Mouse (Mus musculus) natural killer cell, adult 2 months (primary cell): ENCODE measurements around the gene Cyth3.
A peak's percentile ranks its signal among the peaks of the same experiment; 100 is the strongest.

ENCODE experiments used
- DNase-seq, 2 experiments: peaks; one replicate each; pipeline ENCODE4 v3.0.0; 2022; ENCODE audit warnings: low spot score in 2 of 2

The Cyth3 gene

DNA sequence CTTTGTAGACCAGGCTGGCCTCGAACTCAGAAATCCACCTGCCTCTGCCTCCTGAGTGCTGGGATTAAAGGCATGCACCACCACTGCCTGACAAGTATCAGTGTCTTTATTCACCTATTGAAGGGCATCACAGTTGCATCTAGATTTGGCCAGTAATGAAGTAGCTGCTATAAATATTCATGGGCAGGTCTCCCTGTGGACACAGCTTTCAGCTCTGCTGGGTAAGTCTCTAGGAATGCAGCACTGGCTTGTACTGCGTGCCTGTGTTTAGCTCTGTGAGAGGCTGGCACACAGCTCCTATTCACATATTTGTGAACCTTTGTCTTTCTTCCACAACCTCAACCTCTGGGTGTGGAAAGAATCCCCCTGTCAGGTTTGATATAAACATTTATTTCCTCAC lies 46.6 kb downstream of the Cyth3 start:
- no peak for DNase-seq

DNA sequence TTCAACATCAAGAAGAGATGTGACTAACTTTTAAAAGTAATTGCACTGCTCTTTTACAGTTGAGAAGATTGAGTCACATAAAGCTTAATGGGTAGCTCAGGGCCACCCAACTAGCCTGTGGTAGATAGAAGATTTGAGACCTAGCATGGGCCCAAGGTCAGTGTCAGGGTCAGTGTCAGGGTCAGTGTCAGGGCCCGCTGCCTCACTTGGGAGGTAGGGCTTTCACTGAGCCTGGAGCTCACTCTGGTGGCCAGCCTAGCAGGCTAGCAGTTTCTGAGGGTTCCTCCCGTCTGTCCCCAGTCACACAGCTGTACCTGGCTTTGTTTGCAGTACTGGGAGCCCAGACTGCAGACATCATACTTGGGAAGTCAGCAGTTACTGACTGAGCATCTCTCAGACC lies 47.1 kb downstream of the Cyth3 start:
- DNase-seq, result no peak

DNA sequence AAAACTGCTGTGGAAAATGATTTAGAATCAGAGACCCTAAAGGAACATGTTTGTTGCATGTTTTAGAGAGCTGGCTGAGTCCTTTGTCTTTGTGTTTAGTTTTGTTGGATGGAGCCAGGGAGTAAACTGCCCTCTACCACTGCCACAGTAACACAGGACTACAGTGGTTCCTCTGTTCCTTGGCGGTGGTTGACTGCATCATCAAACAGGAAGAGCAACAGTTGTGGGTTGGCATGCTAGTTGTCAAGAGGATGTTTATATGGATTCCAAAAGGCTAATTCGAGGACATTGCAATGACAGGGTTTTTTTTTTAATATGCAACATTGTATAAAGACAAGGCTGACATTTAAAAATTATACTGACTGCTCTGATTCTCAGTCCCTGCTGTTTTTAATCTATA lies 47.6 kb downstream of the Cyth3 start:
- no peak for DNase-seq

DNA sequence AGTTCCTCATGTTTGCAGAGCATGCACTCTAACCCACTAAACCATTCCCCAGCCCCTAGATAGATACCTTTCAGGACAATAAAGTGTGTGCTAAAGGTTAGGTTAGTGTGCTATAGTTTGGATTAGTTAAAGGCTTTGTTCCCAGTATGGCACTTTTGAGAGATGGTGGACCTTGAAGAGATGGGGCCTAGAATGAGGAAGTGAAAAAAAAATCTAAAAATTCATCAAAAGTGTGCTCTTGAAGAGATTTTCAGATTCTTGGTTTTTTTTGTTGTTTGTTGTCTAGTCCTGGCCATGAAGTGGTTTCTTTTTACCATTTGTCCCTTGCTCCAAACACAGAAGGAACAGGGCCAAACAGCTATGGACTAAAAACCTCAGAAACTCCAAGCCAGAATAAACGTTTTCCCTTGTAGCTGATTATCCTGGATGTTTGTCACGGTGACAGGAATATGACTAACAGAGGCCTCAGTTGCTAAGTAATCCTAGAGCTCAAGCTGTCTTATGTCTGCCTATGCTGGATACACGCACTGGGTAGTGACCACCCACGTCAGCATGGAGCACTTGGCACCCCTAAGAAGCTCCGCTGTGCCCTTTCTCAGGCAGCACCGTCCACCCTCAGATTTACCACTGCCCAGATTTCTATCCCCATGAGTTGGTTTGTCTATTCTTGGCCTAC lies 48.6 kb downstream of the Cyth3 start:
- no peak for DNase-seq

DNA sequence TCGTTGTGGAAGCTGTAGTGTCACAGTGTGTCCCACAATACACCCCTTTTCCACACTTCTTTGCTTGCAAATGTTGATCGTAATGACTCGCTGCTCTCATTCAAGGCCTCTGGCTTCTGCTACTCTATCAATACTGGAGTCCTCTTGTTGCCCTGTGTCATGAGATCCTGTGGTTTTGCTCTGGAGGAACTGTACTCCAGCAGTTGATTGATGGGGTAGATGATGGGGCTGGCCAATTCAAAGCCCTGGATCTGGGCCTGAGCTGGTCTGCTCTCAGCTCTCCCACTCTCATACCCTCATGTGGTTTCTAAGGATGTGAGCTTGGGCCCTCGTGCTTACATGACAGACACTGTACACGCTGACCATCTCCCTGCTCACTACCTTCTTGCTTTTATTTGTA lies 52.3 kb downstream of the Cyth3 start:
- DNase-seq, result no peak

DNA sequence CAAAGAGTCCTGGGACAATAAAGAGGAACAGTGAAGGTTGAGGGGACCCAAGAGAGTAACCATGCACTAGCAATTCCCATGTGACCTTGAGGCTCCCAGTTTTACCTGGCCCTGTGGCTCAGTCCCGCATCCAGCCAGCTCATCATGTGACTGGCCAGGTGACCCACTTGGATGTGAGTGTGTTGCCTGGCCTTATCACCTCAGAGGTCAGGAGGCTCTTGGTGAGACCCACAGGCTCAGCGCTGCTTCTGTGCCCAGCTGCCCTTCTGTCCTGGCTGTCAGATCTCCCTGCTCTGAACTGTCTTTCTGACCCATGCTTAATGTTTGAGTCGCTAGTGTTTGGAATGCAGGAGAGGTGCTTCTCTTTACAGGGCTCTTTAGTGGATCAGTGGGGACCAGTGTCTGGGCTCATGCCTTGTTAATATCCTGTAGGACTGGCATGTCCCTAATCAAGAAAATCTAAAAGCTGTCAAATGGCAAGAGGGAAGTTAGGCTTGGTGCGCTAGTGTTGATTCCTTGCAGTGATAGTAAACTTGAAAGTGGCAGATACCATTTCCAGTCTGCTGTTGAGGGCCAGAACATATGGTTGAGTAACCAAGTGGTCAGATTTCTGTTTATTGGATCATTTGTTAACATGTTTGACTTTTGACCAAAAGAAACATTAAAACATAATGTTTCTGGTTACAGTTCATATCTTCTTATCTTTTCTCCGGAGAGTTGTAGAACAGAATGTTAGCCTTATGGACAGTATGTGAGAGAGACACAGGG lies 54.2 kb downstream of the Cyth3 start:
- no peak for DNase-seq

DNA sequence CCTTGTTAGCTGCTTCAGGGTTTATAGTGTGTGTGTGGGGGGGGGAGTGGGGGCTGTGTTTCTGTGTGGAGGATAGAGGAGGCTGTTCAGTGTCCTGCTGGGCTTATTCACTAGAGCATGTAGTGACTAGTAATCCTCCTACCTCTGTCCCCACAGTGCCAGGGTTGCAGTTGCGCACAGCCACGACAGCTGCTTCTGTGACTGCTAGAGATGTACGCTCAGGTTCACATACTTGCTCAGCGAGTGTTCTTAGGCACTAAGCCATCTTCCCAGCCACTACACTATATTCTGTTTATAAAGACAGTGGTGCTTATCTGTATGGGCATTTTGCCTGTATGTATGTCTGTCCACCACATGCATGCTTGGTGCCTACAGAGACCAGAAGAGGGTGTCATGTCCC lies 55.1 kb downstream of the Cyth3 start:
- DNase-seq, result no peak

DNA sequence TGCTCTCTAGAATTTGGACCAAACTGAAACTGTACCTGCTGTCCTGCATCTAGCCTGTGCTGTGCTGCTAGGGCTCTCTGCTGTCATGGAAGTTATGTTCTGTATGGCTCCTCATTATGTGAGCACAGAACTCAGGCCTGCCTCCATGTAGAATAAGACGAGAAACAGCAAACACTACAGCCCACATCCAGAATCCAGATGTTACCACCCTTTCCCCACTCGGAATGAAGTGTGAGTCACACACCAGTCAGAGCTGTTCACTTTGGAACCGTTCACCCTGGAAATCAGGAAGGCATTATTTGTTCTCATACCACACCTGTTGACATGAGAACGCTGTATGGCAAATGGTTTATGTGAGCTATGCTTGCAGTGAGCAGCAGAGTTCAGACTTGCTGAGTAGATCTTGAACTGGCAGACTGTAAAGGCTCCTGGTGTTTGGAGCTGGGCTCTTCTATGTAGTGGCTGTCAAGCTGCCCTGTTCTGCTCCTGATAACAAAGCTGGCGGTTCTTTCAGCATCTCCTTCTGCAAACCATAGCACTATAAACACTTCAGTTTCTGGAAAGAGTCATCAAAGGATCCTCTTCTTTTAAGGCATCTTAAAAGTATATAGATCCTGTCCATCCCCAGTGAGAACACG lies 56.5 kb downstream of the Cyth3 start:
- DNase-seq, result no peak

DNA sequence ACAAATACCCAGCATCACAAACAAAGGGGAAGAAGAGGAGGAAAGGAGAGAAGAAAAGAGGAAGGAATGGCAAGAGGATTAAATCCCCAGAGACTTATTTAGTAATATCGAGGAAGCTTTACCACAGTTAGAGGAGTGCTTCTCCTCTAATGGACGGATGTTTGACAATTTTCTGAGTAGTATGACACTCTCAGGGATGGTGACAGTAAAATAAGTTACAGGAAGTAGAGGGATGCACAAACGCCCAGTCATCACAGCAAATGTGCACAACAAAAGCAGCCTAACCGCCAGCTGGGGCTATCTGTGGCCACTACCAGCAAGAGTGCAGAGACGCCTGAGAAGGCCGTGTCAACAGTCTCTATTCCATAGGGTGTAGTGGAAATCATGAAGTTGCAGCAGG lies 57.4 kb downstream of the Cyth3 start:
- DNase-seq, result no peak

DNA sequence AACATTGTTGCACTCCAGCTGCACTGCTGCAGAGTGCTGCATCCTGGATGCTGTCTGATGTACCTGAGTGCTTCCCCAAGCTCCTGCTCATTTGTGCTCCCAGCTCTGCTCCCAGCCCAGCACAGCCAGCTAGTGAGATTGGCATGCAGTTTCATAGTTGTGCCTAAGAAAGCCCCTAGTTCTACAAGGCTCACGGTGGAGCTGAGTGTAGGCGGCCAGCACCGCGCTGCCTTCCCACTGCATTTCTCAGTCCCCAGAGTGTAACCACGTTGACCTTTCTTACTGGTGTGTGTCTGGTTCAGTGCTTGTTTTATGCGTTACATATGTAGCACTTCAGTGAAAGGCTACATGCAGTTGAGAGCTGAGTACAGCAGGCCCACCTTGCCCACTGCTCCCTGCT lies 61.4 kb downstream of the Cyth3 start:
- DNase-seq, result no peak

DNA sequence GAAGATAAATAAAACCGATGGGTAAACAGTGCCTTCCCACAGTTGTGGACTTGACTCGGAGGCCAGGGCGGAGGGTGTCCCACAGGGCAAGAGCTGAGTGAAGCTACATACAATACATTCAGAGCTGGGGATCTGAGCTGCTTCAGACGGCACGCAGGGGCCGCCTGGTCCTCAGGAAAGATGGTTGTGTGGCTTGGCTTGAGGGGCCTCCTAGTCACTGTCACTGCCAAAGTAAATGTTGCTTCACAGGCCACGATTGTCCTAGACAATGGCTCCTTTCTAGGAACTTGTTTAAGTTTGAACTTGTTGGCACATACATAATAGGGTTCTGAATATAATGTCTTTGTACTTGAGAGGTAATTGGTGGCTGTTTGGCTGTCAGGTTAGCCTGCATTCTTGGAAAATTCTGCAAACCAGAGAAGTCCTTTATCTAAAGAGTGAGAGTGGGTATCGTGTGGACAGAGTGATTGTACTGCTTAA lies 62.7 kb downstream of the Cyth3 start:
- no peak for DNase-seq

DNA sequence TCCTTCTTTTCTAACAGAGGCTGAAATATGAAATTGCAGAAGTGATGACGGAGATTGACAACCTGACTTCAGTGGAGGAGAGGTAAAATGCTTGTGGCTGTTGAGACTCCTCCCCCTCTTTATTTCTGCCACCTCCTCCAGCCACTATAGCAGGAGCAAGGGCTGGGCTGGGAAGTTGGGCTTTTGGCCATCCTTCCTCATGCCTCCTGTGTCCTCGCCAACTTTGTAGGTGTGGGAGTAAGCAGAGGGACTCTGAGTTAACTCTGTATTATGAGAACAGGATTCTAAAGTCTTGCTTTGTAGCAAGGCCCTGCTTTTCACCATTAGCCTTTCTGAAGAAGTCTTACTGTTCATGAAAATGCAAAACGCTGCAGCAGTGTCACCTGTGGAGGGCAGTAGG lies 64.2 kb downstream of the Cyth3 start:
- DNase-seq, result no peak

DNA sequence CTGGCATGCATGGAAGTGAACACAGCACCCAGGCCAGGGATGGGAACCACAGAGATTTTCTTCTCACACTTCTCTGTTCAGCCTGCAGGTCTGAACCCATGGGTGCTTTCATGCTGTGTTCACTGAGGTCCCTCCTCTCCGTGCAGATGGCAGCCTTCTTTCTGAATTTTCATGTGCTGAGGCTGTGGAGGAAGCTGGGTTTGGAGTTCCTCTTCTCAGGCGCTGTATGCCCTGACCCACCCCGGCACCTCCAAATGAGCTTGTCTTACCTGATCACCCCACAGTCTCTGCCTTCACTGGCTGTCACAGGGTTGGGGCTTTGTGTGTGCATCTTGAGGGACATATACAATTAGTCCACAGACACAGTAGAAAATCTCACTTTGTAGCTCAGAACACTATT lies 65.3 kb downstream of the Cyth3 start:
- DNase-seq, result no peak

DNA sequence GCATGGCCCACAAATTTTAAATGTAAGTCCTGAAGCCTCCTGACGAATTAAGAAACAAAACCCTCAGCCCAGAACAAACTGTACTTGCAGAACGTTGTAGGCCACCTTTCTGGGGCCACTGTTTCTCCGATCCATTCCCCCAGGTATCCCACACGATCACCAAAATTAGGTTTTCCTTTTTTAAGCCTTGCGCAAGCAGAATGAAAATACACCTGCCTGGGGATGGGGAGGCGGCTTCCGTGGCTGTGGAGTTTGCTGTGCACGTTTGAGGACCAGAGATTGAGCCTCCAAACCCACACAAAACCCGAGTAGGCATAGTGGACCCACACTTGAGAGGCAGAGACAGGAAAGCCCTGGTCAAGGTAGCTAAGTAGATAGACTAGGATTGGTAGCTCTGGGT lies 68.1 kb downstream of the Cyth3 start:
- no peak for DNase-seq

DNA sequence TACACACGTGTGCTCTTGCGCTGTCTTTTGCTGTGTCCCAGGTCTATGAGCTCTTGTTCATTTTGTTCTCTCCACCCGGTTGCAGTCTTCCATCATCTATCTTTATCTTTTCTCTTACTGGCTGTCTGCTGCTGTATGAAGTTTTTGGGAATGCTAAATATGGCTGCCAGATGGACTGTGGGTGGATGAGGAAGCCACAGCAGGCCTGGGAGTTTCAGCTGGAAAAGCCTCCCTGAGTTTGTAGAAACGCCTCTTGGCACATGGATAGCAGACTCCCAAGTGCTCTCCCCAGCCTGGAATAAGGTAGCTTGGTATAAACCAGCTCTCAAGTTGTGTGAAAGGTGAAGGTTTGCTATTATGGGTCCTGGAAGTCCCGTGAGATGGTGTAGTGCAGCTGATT lies 68.7 kb downstream of the Cyth3 start:
- DNase-seq, result no peak

DNA sequence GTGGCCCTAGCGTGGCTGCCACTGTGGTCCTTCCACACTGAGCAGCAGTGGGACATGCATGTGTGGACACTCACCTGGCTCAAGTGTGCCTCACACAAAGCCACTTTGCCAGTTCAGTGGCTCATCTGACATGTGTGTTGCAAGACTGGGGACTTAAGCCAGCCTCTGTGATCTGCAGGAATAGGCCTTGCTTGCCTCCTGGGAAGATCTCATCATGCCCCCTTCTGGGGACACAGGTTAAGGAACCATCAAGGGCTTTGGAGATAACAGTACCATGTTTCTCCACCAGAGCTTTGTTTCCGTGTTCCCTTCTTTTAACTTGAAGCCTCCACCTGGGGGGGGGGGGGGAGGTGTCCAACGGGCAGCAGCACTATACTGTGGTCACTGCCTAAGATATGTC lies 74.1 kb downstream of the Cyth3 start:
- DNase-seq, result no peak

DNA sequence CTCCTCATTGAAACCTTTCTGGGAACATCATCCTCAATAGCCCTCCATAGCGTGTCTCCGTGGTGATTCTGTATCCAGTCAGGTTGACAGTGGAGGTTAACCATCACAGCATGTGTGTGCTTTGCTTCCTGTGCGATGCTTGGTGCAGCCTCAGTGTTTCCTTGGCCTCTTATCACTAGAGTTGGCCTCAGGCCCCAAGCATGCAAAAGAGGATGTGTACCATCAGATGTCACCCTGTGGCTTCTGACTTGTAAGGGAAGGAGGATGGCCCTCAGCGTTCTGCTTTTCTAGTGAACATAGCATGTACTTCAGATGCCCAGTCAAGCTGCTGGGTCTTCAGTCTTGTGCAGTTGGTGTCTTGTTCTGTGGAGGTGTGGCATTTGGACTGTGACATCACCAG lies 76.2 kb downstream of the Cyth3 start:
- peak in 1 of 2 experiments; percentile 9 for DNase-seq

DNA sequence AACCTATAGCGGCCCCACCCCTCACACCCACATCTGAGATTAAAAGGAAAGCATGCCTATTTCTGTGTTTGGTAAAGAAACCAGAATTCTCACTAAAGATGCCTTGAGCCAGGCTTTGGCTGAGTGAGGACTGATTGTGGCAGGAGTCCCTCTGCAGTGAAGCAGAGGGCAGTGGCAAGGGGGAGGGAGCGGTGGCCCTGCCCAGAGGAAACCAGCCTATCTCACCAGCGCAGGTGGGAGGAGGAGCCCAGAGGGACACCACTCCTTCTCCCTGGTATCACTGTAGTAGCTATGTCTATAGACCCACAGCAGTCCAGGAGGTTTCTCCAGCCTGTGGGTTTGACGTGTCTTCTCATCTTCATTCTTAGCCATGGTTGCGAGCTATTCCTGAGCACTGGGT lies 78.0 kb downstream of the Cyth3 start:
- DNase-seq, result no peak

DNA sequence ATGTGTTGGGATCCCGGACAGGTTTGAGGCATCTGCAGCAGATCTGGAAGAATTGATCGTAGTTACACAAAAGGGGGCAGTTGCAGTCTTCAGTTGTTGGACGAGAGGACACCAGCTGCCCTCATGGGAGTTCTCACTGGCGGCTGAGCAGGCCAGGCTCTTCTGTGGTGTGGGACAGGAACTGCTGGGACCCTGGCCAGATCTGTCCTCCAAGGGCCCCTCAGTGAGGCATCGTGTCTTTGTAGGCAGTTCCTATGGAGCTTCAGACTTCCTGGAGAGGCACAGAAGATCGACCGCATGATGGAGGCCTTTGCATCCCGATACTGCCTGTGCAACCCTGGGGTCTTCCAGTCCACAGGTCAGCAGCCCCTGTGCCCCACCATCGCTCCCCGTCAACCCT lies 78.8 kb downstream of the Cyth3 start:
- no peak for DNase-seq

DNA sequence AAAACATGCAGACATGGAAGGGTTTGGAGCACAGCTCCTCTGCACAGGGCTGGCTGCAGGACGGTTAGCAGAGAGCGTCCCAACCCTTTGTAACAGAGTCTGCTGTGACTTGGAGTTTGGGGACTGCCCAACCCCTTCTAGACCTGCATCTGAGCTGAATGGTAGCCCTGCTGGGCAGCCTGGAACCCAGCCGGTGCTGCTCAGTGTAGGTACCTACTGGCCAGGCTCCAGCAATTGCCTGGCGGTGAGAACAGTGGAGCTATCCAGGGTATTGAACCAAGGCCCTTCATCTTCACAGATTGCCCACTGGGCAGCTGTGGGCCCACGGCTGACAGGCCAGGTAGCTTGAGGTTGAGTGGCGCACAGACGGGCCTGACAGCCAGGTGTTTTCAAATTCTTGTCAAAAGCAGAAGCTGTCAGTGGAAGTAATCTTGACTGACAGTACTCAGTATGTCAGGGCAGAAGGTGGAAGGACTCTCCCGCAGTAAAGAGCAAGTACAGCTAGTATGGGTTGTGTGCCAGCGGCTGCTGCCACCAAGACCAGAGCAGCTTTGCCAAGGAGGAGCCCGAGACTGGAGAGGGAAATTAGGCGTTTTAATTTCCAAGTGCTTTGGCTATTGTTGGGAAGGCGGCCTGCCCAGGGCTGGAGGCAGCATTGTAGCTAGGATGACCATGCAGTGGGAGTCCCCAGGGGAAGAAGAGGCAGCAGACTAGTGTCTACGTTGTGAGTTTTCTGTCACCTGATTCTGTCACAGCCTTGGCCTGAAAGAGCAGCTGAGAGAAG lies 82.8 kb downstream of the Cyth3 start:
- no peak for DNase-seq

DNA sequence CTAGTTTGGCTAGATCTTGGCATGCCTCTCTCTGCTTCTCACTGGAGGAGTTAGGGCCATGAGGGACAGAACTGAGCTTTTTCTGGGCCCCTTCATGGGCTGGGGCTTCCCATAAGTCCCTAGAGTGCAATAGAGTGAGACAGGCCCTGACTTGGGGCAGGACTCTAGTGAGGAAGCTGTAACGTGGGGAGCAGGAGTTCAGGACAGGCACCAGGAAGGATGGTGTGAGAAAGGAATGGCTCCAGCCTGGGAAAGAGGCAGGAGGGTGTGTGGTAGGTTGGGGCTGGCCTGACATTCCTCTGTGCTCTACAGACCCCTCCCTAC lies 83.4 kb downstream of the Cyth3 start:
- DNase-seq, result no peak

DNA sequence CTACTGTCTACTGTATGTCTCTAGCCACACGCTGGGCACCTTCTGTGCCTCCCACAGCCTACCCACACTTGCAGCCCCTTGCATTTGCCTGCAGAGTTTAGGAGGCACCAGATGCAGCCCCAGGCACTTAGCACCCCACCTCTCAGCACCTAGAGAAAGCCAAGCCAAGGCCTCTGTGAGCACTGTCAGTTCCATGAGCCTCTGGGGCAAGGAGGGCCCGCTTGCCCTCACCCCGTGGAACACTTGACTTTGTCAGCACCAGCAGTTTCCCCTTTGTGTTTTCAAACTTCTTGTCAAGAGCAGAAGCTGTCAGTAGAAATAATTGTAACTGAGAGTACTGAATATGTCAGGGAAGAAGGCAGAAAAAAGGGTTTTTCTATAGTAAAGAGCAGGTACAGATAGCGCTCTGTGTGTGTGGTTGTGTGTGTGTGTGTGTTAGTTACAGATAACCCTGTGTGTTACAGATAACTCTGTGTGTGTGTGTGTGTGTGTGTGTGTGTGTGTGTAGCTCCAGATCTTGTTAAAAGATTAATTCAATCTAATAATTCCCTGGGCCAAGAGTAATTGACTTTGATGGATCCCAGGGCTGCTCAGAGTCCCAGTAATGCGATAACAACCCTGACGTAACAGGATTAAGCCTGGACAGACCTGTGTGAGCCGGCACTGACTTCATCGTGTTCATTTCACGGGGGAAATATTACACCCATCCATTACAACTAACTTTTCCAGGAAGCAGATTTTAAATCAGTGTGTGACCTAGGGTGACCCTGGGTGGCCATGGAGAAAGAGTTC lies 84.0 kb downstream of the Cyth3 start:
- DNase-seq, result no peak
